Mouse (Mus musculus) thymus, adult 18-20 months (tissue): ENCODE data around the gene Micall2.
"Not testable (repeated sequence)": the region's sequence is repeated elsewhere in the genome, so short reads cannot be mapped to it uniquely, and the experiment has no call there.

Source experiments
- DNase-seq, 2 experiments: peaks; one replicate each; pipeline ENCODE4 v3.0.0; 2022; ENCODE audit warnings: mixed read lengths in 2 of 2

The Micall2 gene

DNA sequence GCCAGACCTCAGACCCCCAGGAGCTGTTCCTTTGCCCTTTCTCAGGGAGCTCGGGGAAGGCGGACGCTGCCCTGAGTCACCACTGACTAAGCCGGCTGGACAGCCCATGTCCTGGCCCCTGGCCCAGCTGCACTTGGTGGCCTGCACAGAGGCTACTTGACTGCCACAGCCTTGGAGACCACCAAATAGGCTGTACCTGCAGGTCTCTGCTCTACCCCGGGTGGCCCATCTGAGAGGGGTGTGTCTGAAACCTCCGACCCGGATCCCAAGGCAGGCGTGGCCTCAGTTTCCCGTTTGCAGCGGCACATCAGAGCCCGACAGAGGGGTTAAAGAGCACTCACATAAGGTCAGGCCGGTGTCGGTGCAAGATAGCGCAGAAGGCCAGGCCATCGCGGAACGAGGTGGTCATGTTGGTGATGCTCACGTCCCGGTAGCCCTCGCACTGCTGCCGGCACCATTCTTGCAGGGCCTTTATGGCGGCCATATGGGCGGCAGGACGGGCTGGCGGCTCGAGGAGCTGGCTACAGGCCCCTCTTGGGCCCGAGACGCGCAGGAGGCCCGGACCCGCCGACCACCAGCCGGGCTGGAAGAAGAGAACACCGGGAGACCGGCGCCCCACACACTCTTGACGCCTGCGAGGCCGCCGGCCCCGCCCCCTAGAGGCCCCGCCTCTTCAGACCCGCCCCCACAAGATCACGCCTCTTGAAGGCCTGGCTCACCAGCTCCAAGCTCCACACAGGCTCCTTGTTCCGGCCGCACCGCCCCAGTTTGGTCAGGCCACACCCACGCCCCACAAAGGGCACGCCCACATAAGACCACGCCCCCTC, at the start of gene Micall2:
Gene Micall2, minus strand, starts transcription at position 660 of the 827 bp plus-strand sequence.
- DNase-seq, result peak; percentile 84 to 89

DNA sequence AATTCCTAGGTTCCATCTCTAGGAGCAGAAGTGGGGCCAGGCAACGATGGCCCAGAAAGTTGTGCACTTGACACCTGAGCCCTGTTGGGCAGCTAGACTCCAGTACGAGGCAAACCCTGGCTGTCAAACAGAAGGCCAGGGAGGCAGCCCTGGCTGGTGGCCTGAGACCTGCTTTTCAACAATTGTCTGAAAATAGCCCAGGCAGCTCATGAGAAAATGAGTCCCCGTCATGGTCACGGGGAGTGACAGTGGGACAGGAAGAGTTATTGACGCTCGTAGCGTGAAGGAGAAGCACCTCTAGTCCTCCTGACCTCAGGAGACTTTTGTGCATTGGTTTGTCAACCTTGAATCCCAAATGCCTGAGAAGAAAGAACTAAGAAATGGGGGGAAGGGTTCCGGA, 45.3 kb upstream of the Micall2 start:
- DNase-seq, result no peak

DNA sequence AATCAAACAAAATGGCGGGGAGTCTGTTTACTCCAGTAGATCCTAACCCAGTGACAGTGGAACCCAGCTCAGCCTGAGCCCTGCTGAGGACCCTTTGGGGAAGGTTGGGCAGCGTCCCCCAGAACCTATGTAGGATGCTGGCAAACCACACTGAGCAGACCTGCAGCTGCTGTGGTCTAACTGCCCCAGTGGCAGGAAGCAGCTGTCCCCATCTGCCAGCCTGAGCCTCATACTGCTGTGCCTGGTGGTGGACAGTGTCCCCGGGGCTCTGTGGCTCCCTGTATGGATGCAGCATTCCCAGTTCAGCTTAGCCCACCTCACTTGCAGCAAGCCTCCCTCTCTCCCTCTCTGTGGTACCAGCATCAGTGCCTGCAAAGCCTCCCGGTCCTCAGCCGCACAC, 40.8 kb upstream of the Micall2 start:
- DNase-seq, result peak; percentile 60 to 72

DNA sequence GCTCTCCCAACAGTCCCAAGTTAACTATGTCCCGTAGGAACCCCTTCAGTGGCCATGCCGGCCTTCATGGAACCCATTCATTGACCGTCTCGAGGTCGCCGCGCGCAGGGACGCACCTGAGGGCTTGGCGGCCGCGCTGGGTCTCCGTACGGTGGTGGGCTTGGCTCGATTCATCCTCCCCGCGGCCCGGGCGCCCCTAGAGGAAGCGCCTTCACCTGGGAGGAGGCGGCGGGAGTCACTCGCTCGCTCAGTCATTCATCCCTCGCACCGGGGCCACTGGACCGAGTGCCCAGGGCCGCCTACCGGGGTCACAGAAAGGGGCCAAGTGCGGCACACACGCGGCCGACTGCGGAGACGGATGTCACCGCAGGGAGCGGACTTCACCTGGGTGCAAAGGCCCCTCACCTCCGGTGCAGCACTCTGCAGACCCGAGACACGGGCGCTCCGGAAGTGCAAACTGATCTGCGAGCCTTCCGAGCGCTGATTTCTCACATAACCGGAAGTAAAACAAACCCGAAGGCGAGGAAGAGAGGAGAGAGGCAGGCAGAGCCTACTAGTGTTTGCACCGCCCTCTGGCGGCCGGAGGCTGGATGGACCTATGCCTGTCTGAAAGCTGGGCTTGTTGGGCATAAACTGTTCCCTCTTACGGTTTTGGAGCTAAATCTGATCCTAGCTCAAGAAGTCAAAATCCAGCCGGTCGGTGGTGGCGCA, 39.2 kb upstream of the Micall2 start, which contains the start of gene Ints1:
Gene Ints1, minus strand, starts transcription at position 459 of the 711 bp plus-strand sequence.
- DNase-seq, result peak; percentile 89 to 93

DNA sequence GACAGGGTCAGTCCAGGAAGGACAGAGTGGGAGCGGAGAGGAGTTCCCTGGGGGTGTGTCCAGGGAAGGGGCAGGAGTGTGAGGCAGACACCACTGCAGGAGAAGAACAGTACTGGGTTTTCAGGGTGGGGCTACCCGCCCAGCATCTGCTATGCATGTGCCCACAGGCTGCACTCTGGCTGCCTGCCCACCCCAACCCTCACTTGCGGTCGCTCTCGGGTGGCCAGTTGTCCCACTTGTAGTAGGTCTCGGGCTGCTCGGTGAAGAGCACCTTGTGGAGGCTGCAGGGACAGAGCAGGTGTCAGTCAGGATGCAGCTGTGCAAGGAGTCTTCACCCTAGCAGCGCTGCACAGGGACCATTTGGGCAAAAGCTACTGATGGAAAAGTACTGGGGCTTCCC, 32.1 kb upstream of the Micall2 start:
- DNase-seq, result no peak

DNA sequence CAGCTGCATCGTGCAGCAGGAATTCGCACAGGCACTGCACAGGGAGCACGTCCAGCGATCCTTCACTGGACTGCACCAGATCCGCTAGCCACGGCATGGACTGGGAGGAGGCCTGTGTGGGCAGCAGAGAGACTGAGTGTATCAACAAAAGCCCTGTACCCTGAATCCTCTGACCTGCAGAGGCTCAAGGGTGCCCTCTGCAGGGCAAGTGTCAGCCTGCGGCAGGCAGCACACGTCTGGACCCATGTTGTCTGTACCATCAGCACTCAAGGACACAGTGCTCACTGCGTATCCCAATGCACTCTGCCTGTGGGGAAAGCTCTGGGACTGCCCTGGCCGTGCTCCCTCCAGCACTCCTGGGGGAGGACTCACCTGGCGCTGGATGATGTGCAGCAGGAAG, 28.2 kb upstream of the Micall2 start:
- no peak for DNase-seq

DNA sequence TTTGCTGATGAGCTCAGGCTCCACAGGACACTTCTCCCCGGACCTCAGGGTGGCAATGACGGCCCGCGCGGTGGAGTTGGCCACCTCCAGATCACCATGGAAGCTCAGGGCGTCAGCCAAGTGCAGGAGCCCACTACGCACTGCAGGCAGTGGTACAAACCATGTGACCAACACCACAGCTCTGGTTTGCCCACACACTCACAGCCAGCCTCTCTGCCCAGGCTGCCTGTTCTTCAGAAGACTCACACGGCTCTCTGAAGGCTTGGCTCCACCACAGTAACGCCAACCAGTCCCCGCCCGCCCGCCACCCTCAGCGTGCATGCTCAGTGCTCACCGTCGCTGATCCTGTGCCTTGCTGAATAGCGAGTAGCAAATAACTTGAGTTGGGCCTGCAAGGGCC, 22.0 kb upstream of the Micall2 start:
- no peak for DNase-seq

DNA sequence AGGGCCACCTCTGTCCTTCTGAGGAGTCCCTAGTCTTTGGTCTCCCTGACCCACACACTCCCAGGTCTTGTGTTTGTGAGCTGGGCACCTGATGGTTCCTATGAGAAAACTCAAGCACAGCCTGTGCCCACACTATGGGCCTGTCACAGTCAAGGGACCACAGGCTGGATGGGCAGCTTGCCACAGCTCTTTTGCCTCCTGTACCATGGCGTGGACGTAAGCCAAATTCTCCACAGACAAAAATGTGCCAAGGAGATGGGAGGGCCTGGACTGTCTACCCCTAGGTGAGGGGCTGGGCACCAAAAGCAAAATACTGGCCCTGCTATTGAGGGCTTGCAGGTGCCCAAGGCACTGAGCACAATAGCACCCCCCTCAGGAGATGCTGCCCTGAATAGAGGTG, 20.4 kb upstream of the Micall2 start:
- DNase-seq, result no peak

DNA sequence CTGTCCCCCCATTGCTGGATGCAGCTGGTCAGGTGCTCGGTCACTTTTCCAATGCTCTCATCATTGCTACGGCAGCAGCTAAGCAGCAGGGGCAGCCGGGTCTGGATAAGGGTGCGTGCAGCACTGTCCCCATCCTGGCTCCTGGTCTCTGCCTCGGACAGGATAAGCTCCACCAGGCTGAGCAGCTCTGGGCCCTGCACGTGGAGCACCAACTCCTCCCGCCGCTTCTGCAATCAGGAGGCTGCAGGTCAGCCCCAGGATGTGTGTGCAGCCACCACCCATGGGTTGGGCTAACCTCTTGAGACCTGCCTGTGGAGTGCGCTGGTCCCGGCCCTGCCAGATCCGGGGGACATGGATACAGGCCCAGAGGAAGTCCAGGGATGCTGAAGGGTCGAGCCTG, 20.0 kb upstream of the Micall2 start:
- no peak for DNase-seq

DNA sequence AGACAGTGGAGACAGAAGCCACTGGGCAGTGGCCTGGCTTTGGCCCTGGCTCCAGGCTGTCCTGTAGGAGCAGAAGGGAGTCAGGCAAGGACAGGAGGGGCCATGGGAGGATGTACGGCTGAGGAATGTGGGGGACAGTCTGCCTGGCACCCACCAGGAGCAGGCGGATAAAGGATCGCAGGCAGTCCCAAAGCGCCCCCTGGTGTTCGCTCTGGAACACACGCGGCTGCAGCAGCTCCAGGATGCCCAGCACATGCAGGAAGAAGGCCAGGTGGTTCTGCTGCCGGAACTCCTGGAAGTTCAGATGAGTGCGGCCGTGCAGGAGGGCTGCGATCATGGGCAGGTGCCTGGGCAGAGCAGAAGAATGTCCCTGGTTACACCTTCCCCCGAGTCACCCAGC, 18.6 kb upstream of the Micall2 start:
- no peak for DNase-seq

DNA sequence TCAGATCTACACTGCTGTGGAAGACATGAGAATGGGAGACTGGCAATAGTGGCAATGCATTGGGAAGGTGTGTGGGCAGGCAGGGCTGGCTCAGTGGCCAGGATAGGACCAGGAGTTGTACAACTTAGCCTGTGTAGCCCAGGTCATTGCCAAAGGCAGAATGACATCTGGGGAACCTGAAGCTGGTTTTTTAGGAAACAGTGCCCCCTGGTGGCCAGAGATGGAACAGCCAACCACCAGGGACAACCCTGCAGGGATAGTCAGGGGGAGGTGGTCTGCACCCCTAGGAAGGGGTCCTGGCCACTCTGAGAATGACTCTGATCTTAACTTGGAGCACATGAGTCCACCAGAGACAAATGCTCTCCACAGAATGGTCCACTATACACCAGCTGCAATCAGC, 14.4 kb upstream of the Micall2 start:
- no peak for DNase-seq

DNA sequence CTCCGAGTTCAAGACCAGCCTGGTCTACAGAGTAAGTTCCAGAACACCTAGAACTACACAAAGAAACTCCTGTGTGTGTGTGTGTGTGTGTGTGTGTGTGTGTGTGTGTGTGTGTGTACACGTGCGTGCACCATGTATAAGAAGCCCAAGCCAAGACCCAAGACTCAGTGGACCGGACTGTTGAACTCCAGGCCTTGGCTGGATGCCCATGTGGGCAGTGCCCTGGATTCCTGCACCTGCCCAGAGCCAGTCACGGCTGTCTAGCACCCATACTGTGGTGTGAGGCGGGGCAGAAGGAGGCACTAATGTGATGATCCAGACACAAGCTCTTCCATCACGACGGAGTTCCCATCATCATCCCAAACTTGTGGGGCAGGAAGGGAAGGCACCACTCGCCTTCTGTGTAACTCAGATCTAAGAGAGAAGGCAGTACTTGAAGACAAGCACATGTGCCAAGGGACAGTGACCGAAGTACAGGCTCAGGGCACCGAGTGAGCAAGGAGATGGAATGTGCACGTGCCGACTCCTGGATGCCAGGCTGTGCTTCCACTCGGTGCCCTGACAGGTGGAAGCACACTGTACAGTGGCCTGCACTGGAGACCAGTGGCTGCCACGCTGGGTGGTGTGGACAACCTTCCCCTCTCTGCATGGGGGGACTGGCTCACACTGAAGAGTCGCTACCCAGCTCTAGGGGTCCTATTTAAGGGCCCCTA, 13.4 kb upstream of the Micall2 start:
- no peak for DNase-seq

DNA sequence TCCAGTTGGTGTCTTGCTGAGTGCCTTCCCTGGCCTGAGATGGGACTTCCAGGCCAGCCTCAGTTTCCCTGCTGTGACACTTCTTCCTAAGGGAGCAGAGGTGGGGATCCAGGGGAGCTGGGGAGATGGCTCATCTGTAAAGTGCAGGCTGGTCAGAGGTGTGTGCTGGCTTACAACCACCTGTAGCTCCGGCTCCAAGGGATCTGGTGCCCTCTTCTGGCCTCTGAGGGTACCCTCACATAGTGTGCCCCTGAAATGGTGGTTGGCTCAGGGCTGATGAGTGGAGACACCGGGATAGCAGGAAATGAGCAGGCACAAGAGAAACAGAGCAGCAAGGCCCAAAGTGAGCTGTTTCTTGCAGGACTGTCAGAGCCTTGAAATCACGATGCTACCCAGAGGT, 9.6 kb upstream of the Micall2 start:
- DNase-seq, result peak in 1 of 2 experiments; percentile 33

DNA sequence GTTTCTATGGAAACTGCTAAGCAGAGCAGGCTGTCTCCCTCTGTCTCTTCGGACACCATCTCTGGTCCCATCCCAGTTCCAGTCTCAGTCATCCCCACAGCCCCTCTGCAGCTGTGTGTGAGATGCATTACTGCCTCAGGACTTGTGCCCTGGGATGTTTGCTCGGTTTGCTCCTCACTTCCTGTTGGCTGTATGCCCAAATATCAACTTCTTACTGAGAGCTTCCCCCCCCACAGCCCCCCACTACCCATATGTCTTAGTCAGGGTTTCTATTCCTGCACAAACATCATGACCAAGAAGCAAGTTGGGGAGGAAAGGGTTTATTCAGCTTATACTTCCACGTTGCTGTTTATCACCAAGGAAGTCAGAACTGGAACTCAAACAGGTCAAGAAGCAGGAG, 6.5 kb upstream of the Micall2 start:
- DNase-seq, result not testable (repeated sequence)

DNA sequence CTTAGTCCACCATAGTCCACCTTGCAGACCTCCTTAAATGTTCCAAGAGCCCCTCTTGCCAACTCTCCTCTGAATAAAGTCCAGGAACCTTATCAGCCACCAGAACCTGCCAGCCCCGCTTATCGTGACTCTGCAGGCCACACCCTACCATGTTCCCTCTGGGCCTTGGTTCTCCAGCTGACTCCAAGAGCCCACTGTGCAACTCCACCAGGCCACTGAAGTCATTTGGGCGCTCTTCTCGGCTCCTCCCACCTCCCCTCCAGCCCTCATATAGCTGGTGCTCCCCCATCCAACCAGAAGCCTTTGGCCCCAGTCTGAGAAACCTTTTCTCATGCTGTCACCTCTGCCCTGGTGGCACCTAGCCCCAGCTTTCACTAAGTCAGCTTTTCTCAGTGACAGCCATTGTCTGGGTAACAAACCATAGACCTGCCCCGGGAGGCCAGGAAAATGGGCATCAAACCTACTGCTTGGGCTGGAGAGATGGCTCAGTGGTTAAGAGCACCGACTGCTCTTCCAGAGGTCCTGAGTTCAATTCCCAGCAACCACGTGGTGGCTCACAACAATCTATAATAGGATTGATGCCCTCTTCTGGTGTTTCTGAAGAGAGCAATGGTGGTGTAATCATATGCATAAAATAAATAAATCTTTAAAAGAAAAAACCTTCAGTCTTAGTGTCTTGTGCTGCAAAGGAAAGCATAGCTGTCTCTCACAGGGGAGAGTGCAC, 2.6 kb upstream of the Micall2 start:
- no peak for DNase-seq

DNA sequence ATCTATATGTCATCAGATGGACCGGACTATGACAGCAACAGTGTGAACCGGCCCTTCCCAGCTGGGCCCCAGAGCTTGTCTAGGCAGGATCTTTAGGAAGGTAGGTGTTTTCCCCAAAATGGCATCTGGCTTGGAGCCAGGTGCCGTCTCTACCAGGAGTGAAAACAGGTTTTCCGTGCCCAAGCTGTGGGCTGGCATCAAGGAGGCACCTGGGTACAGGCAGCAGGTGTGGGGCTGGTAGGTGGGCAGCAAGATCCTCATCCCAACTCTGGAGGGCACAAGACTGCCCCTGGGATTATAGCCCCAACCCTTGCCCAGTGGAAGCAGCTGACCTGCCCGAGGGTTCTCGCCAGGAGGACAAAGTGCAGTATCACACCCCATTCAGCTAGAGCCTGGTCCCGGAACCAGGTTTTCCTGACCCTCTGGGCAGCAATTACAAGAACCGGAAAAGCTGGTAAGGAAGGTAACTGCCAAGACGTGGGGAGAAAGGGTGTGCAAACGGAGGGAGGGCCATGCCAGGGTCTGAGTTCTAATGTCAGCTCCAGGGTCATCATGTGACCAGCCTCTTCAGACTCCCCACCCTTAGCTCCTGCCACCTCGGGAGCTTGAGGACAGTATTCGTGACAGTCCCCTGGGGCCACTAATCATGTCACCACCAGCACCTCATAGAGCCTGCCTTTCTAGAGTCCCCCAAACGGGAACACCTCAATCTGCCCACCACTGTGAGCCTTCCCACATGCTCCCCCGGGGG, 1.9 kb upstream of the Micall2 start:
- DNase-seq, result no peak

DNA sequence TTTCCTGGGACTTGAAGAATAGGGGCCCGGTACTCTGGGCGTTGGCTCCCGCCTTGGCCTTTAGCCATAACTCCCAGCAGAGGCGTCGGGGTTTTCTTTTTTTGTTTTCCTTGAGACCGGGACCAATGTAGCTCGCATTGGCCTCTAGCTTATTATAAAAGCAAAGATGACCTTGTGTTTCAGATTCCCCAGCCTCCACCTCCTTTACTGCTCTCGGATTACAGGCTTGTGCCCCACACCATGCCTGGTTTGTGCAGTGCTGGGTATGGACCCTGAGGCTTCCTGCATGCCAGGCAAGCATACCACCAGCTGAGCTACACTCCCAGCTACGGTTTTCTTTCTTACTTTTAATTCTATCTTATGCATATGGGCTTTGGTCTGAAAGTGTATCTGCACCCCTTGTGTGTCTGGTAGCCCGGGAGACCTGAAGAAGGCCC, 386 bp upstream of the Micall2 start:
- DNase-seq, result no peak

DNA sequence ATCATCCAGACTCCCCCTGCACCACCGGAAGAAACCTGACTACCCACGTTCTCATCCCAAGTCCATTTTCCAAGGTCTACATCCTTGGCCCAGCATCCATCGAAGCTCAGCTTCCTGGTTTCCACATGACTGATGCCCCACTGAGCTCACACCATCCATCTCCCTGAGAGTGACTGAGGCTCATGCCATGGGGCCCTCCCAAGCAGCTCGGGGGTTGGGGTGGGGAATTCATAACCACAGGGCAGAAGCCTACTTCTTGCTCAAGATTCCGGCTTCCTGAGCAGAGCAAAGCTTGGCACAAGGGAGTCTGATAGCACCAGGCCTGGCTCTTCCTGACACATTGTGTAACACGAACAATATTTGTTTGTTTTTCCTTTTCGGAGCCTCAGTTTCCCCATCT, 1.4 kb downstream of the Micall2 start:
- no peak for DNase-seq

DNA sequence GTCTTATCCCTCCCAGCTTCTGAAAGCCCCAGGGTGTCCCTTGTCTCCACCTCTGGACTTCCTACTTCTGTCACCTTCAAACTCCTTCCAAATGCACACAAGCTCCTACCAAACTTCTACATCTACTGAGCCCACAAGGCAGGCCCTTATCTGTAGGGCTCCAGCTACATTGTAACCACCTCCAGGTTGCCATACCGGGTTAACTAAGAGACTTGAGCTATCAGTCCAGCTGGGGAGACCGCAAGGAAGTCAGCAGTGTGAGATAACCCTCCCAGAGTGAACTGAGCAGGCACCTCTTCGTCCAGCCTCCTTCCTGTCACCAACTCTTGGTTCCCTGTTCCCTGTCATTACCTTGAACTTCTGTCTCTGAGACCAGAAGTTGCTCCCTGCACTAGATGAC, 2.1 kb downstream of the Micall2 start:
- no peak for DNase-seq

DNA sequence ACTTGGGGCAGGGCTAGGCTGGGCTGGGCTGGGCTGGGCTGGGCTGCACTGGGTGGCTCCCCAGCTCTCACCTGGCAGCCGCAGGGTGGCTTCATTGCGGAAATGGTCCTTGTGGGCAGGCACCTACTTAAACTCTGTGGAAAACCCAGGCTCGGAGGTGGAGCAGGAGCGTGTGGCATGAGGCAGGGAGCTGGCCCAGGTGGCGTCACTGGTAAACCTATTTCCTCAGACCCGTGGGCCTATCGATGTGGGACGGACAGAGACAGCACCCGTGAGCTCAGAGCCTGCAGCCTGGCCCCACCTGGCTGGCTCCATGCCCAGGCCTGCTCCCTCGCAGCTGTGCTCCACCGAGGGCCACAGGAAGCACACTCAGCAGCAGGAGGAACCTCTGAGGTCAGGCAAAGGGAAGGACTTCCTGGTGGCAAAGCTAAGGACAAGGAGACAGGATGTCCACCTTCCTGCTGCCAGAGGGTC, 3.5 kb downstream of the Micall2 start:
- peak; percentile 53 to 55 for DNase-seq

DNA sequence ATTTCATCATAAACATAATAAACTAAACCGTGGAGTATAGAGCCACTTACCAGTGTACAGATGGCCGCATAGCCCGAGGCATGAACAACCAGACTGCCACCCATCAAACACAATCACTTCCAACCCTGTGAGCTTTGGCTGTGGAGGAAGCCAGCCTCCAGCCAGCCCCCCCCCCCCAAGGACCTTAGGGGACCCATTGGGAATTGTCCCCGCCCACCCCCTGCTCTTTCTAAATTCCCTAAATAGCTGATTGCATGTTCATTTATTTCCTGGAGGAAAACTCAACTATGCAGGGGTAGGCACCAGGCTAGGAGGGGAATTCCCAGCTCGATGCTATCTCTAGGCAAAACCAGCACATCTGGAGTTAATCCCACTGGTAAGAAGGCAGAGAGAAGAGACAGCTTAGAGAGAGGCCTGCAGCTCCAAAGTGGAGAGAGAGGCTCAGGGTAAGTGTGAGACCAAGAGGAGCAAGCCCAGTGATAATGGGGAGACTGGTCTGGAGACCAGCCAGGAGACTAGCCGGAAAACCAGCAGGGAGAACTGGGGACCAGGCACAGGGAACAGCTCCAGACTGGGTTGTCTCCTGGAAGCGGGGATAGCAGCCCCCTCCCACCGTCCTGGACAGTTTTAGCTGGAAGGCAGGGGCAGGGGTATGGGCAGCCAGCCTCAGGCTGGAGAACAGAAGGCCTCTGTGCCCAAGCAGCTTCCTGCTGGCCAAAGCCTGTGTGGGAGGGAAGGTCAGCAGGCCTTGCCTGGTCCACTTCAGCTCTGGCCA, 5.2 kb downstream of the Micall2 start:
- DNase-seq, result no peak
